Mouse (Mus musculus): Measurements from ENCODE around the gene Mfap1a.

The Mfap1a gene

DNA sequence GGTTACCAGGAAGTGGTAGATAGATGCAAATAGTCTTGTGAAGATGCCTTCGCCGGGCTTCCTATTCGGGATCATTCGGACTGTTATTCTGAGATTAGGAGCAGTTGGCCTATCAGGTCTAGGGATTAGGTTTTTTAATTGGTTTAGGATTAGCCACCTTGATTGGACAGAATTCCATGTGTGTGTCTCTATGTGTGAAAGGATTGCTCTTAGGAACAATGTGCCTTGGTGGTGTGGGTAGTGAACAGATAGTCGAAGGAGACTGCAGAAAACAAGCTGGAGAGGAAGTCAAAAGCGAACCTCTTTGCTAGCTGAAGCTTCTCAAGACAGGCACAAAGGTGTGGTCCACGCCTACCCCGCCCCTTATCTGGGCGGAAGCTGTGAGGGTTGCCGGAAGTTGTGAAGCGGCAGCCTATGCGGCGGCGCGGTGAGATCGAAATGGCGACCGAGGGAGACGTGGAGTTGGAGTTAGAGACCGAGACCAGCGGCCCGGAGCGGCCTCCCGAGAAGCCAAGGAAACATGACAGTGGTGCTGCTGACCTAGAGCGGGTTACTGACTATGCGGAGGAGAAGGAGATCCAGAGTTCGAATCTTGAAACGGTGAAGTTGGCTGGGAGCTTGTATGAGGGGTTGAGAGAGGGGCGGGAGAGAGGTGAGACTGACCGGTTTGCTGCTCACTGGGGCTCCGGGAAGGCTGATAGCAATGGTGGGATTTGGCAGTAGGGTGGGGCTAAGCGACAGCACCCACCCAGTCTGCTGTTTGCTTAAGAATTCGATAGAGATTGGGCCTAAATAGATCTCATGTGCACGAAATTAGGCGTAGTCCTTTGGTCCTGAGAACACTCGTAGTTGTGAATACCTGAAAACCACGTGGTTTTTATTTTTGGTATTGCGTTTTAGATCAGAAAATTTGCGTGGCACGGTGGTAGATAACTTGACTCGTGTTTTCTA lies 49.5 kb downstream of the Mfap1a start, which contains the start of gene Serinc4:
TSS of gene Serinc4 (minus strand) at position 90 of the 951 bp plus-strand sequence.
- Histone ChIP-seq H3K4me1 (replicated peaks; ENCODE audit: low read depth, low read length) (peaks cover 57% of the 10 kb centered on the region), H3K36me3 (ENCODE audit: insufficient read depth, low read length) (peaks cover 72% of the 10 kb centered on the region), H3K27me3 (ENCODE audit: insufficient read depth, low read length) (no peaks in the 10 kb centered on the region), H3K4me3 (replicated peaks; ENCODE audit: low read length) (peak within 1 kb of the TSS; percentile 92), H3K9me3 (ENCODE audit: low read length) (no peaks in the 10 kb centered on the region)
- TF ChIP-seq CTCF (conservative IDR thresholded peaks at IDR 0.05; ENCODE audit: low read length) (no peak), NANOG (IDR thresholded peaks at IDR 0.05; ENCODE audit: borderline replicate concordance, low read length) (no peak), POU5F1 (IDR thresholded peaks at IDR 0.05; ENCODE audit: borderline replicate concordance, low read length) (no peak)

DNA sequence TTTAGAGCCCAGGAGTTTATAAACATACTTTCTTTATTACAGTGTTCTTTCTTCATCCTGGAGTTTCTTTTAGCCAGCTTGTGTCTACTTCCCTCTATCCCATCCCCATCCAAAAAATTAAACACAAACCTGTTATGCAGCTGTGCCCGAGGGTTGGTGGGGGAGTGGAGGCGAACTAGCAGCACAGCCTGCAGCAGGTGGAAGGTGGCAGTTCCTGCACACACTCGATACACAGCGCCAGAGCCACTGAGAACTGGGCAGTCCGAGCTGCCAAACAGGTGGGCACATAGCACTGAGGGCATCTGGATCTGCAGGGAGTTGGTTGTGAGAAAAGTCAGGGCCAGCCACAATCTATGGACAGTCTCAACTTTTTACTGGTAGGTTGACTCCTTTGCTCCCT lies 50.9 kb downstream of the Mfap1a start:
- Histone ChIP-seq H3K27me3 (ENCODE audit: insufficient read depth, low read length) (no peaks in the 10 kb centered on the region), H3K4me1 (replicated peaks; ENCODE audit: low read depth, low read length) (peaks cover 68% of the 10 kb centered on the region), H3K36me3 (ENCODE audit: insufficient read depth, low read length) (peaks cover 78% of the 10 kb centered on the region), H3K4me3 (replicated peaks; ENCODE audit: low read length) (no peak overlapping the region), H3K9me3 (ENCODE audit: low read length) (no peaks in the 10 kb centered on the region)
- TF ChIP-seq POU5F1 (IDR thresholded peaks at IDR 0.05; ENCODE audit: borderline replicate concordance, low read length) (no peak), NANOG (IDR thresholded peaks at IDR 0.05; ENCODE audit: borderline replicate concordance, low read length) (no peak), CTCF (conservative IDR thresholded peaks at IDR 0.05; ENCODE audit: low read length) (no peak)

DNA sequence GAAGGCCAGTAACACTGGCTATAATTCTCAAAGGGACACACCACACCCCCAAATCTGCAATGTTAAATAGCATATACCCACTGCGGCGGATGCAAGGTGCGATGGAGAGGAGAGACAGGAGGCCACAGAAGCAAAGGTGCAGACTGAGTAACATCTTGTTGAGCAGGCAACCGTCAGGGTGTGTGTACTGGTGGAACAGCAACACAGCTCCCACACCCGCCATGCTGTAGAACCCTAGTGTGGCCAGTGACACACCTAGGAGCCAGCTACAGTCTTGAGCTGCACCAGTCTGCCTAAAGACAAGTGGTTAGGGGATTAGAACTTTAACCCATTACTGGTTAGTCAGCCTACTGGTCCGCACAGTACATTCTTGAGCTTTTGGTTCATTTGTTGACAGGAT lies 52.5 kb downstream of the Mfap1a start:
- no peak overlapping the region for H3K4me3 ChIP-seq (replicated peaks; ENCODE audit: low read length)
- no peak for TF ChIP-seq POU5F1 (IDR thresholded peaks at IDR 0.05; ENCODE audit: borderline replicate concordance, low read length)
- TF ChIP-seq CTCF (conservative IDR thresholded peaks at IDR 0.05; ENCODE audit: low read length), result no peak
- TF ChIP-seq NANOG (IDR thresholded peaks at IDR 0.05; ENCODE audit: borderline replicate concordance, low read length), result no peak
- peaks cover 68% of the 10 kb centered on the region for H3K4me1 ChIP-seq (replicated peaks; ENCODE audit: low read depth, low read length)
- H3K27me3 ChIP-seq (ENCODE audit: insufficient read depth, low read length), result no peaks in the 10 kb centered on the region
- H3K9me3 ChIP-seq (ENCODE audit: low read length), result no peaks in the 10 kb centered on the region
- peaks cover 70% of the 10 kb centered on the region for H3K36me3 ChIP-seq (ENCODE audit: insufficient read depth, low read length)

DNA sequence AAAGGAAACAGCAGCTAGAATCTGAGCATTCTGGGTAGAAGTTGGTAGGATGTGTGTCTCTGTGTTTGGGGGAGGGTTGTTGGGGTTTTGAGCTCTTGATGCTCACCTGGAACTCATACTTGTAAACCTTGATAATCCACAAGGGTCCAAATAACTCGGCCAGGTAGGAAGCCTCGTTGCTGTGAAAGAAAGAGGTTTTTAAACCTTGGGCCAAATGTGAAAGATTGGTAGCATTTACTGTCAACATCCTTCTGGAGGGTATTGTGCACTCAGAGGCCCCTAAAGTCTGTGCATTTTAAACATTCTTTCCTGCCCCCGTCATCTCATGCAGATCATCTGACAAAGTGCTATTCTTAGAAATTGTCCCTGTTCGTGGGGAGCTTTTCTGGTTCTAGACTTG lies 53.5 kb downstream of the Mfap1a start, which contains the start of gene Hypk:
TSS of gene Hypk (plus strand) at position 301 of the 400 bp plus-strand sequence.
- H3K4me1 ChIP-seq (replicated peaks; ENCODE audit: low read depth, low read length), result peaks cover 66% of the 10 kb centered on the region
- no peaks in the 10 kb centered on the region for H3K9me3 ChIP-seq (ENCODE audit: low read length)
- TF ChIP-seq NANOG (IDR thresholded peaks at IDR 0.05; ENCODE audit: borderline replicate concordance, low read length), result no peak
- TF ChIP-seq CTCF (conservative IDR thresholded peaks at IDR 0.05; ENCODE audit: low read length), result no peak
- TF ChIP-seq POU5F1 (IDR thresholded peaks at IDR 0.05; ENCODE audit: borderline replicate concordance, low read length), result no peak
- peaks cover 61% of the 10 kb centered on the region for H3K36me3 ChIP-seq (ENCODE audit: insufficient read depth, low read length)
- H3K4me3 ChIP-seq (replicated peaks; ENCODE audit: low read length), result no peak within 1 kb of the TSS; the same call in 1 of the 2 replicates
- no peaks in the 10 kb centered on the region for H3K27me3 ChIP-seq (ENCODE audit: insufficient read depth, low read length)

DNA sequence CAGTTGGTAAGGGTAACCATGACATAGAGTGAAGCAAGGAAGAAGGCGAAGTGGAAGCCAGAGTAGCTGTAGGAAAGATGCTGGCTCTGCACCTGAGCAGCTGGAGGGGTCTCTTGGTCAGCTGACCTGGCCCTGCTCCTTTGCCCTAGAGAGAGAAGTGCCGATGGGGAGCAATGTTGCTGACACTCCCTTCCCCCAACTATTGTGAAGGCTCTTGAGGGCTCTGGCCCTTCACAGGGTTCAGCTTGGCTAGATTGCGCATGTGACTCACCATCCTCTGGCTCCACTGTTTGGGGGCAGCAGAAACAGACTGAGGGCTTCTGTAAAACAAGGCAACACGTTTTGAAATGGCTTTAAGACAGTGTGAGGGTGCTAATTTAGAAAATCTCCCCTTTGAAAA lies 54.1 kb downstream of the Mfap1a start:
- peaks cover 59% of the 10 kb centered on the region for H3K36me3 ChIP-seq (ENCODE audit: insufficient read depth, low read length)
- H3K27me3 ChIP-seq (ENCODE audit: insufficient read depth, low read length), result no peaks in the 10 kb centered on the region
- H3K9me3 ChIP-seq (ENCODE audit: low read length), result no peaks in the 10 kb centered on the region
- H3K4me1 ChIP-seq (replicated peaks; ENCODE audit: low read depth, low read length), result peaks cover 68% of the 10 kb centered on the region
- no peak for TF ChIP-seq POU5F1 (IDR thresholded peaks at IDR 0.05; ENCODE audit: borderline replicate concordance, low read length)
- TF ChIP-seq CTCF (conservative IDR thresholded peaks at IDR 0.05; ENCODE audit: low read length), result no peak
- no peak for TF ChIP-seq NANOG (IDR thresholded peaks at IDR 0.05; ENCODE audit: borderline replicate concordance, low read length)
- H3K4me3 ChIP-seq (replicated peaks; ENCODE audit: low read length), result no peak overlapping the region; the same call in 1 of the 2 replicates

DNA sequence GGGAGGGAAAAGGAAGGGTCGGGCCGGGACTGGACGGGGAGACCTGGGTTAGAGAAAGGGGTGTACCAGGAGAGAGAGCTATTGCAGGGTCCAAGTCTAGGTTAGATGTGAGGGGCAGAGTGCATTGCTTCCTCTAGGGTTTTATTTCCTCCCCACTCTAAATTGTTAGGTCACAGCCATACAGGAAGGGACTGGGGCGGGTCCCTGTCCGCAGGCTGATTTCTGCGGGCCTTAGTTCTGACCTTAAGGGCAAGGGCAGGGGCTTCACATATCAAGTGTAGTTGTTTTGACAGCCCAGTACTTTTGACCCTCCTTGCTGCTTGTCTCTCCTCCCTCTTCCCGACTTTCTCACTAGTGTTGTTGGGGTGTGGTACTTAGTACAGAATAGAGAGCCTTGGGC lies 56.4 kb downstream of the Mfap1a start:
- Histone ChIP-seq H3K27me3 (ENCODE audit: insufficient read depth, low read length) (no peaks in the 10 kb centered on the region), H3K4me1 (replicated peaks; ENCODE audit: low read depth, low read length) (peaks cover 67% of the 10 kb centered on the region), H3K9me3 (ENCODE audit: low read length) (no peaks in the 10 kb centered on the region), H3K36me3 (ENCODE audit: insufficient read depth, low read length) (peaks cover 48% of the 10 kb centered on the region), H3K4me3 (replicated peaks; ENCODE audit: low read length) (peak overlapping the region; percentile 99)
- TF ChIP-seq CTCF (conservative IDR thresholded peaks at IDR 0.05; ENCODE audit: low read length), result no peak
- no peak for TF ChIP-seq POU5F1 (IDR thresholded peaks at IDR 0.05; ENCODE audit: borderline replicate concordance, low read length)
- no peak for TF ChIP-seq NANOG (IDR thresholded peaks at IDR 0.05; ENCODE audit: borderline replicate concordance, low read length)

DNA sequence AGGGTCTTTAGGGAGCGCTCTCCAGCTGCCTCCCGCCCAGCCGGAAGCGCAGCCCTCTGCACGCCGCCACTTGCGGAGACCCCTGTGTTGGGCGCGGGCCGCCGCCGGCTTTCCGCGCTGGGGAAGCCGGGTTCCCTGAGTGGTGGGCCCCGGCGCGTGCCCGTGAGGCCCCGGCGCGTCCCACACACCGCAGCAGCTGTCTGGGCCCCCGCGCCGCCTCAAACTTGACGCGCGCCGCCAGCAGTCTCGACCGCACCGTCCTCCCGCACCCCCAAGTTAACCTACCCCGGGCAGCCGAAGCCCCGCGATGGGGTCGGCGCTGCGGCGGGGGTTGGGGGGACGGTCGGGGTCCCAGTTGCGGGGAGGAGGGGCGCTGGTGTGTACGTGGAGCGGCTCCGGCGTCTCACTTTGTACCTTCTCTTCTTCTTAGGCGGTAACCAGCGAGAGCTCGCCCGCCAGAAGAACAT lies 56.9 kb downstream of the Mfap1a start:
- TF ChIP-seq POU5F1 (IDR thresholded peaks at IDR 0.05; ENCODE audit: borderline replicate concordance, low read length) (no peak), CTCF (conservative IDR thresholded peaks at IDR 0.05; ENCODE audit: low read length) (no peak), NANOG (IDR thresholded peaks at IDR 0.05; ENCODE audit: borderline replicate concordance, low read length) (no peak)
- H3K4me3 ChIP-seq (replicated peaks; ENCODE audit: low read length), result peak overlapping the region; percentile 99
- no peaks in the 10 kb centered on the region for H3K9me3 ChIP-seq (ENCODE audit: low read length)
- peaks cover 43% of the 10 kb centered on the region for H3K36me3 ChIP-seq (ENCODE audit: insufficient read depth, low read length)
- H3K27me3 ChIP-seq (ENCODE audit: insufficient read depth, low read length), result no peaks in the 10 kb centered on the region
- H3K4me1 ChIP-seq (replicated peaks; ENCODE audit: low read depth, low read length), result peaks cover 71% of the 10 kb centered on the region

DNA sequence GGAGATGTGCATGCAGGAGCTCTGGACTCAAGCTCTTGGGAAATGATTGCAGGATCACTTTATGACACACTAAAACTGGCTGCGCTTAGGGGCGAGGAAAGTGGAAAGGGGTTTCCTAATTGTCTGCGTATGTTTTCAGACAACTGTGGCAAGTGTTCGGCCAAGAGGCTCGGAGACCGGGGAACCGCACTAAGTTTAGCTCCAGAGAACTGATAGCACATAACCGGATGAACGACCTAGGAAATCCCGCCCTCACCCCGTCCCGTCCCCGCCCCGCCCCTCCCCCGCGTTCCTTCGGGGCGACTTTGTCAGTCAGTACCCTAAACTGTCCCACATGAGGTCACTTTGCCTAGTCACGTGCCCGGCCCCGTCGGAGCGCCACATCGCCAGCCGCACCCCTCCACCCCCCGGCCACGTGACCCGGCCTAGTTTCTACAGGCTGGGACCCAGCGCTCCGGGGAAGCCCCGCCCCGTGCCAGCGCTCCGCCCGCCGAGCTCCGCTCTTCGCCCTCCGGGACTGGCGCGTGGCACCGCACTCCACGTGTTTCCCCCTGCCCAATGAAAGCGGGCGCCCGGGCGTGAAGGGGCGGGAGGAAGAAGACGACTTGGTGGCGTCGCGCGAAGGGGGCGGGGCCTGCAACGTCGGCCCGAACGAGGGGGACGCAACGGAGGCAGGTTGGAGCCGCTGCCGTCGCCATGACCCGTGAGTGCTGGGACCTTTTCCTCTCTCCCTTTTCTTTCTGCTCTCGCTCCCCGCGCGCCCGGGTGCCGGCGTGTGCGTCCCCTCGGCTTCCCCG lies 57.5 kb downstream of the Mfap1a start, which contains the start of gene Serf2:
TSS of gene Serf2 (plus strand) at position 457 of the 797 bp plus-strand sequence.
- Histone ChIP-seq H3K27me3 (ENCODE audit: insufficient read depth, low read length) (no peaks in the 10 kb centered on the region), H3K4me3 (replicated peaks; ENCODE audit: low read length) (peak within 1 kb of the TSS; percentile 99), H3K9me3 (ENCODE audit: low read length) (no peaks in the 10 kb centered on the region), H3K36me3 (ENCODE audit: insufficient read depth, low read length) (peaks cover 37% of the 10 kb centered on the region), H3K4me1 (replicated peaks; ENCODE audit: low read depth, low read length) (peaks cover 71% of the 10 kb centered on the region)
- TF ChIP-seq POU5F1 (IDR thresholded peaks at IDR 0.05; ENCODE audit: borderline replicate concordance, low read length), result no peak
- TF ChIP-seq NANOG (IDR thresholded peaks at IDR 0.05; ENCODE audit: borderline replicate concordance, low read length), result no peak
- TF ChIP-seq CTCF (conservative IDR thresholded peaks at IDR 0.05; ENCODE audit: low read length), result no peak

Data from E14TG2a.4 (cell line).